ENCODE assay signal across 12 mouse cellular contexts in the genomic region with DNA sequence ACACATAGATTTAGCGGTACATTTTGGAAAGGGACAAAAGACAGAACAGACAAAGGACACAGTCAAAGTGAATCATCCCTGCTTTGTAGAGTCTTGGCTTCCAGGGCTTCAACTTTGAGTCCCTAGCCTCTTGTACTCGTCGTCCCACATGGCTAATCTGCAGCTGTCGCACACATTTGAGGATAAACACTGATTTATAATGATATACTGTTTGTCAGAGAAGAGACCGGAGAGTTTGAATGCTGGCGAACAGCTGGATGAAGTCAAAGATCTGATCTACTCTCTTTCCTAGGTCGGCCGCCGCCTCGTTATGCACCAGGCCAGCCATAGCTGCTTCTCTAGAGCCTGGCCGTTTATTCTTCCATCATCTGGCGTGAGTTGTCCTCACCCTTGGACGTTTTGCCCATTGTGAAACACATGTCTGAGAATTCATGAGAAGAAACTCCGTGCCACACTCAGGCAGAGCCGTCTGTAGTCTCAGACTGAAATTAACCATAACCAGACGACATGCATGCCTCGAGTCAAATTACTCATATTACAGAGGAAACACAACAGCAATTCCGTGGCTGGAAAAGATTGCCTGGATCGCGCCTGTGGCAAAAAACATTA.
A peak's percentile ranks its signal among the peaks of the same experiment; 100 is the strongest.
DNase-seq lines count a peak whose midpoint lies in the region; ATAC-seq and TF ChIP-seq lines count a peak whose summit lies in the region.
"Had no signal": no experiment of that assay in that cellular context is flagged by ENCODE, and none has a peak within 500 bp of the region (broad histone marks: within the 10 kb centered on the region; RNA-seq: fewer than 3 reads in every experiment).

No protein-coding gene starts in this region.

- H3K9ac ChIP-seq in lung, embryonic 14.5 days: no peak overlapping the region
- 0 out of 2 replicates have a peak overlapping the region, but pooled peaks have one; percentile 11 for H3K9ac ChIP-seq in embryonic facial prominence, embryonic 14.5 days (ENCODE audit: low read depth, low read length)
- H3K9ac ChIP-seq: lung, embryonic 15.5 days had no signal

- 49% methylated on average over 20 of the region's 20 CpGs for WGBS in lung, embryonic 14.5 days
- WGBS in embryonic facial prominence, embryonic 14.5 days: 33% methylated on average over 20 of the region's 20 CpGs

- no peaks in the 10 kb centered on the region for H3K36me3 ChIP-seq in lung, embryonic 14.5 days (ENCODE audit: insufficient read depth)
- no peaks in the 10 kb centered on the region for H3K36me3 ChIP-seq in embryonic facial prominence, embryonic 14.5 days (ENCODE audit: control insufficient read depth, insufficient read depth, low read length)
- H3K36me3 ChIP-seq in myocyte (ENCODE audit: control insufficient read depth, insufficient read depth): no peaks in the 10 kb centered on the region
- H3K36me3 ChIP-seq: lung, embryonic 15.5 days had no signal

- DNase-seq in lung, embryonic 14.5 days: peak; percentile 23
- no peak for DNase-seq in lung, postnatal 14 days
- peak; percentile 48 for DNase-seq in embryo, embryonic 11 days
- DNase-seq in embryonic facial prominence, embryonic 14.5 days (ENCODE audit: low spot score): peak; percentile 81
- no peak for DNase-seq in ovary, adult 18-20 months (ENCODE audit: low spot score)
- DNase-seq: cerebellum, adult 18-20 months; heart, postnatal 10 days had no signal

- no peak overlapping the region for H3K4me3 ChIP-seq in lung, embryonic 14.5 days (ENCODE audit: low read depth, low read length)
- H3K4me3 ChIP-seq in embryonic facial prominence, embryonic 14.5 days (ENCODE audit: low read depth, low read length): no peak overlapping the region
- H3K4me3 ChIP-seq in myocyte: no peak overlapping the region
- H3K4me3 ChIP-seq: layer of hippocampus, adult 2 months; lung, embryonic 15.5 days had no signal

- no peaks in the 10 kb centered on the region for H3K27me3 ChIP-seq in lung, embryonic 14.5 days (ENCODE audit: insufficient read depth, low read length)
- no peaks in the 10 kb centered on the region; the same call in 1 of the 2 replicates for H3K27me3 ChIP-seq in embryonic facial prominence, embryonic 14.5 days (replicated peaks; ENCODE audit: control insufficient read depth, insufficient read depth, low read length)
- no peaks in the 10 kb centered on the region for H3K27me3 ChIP-seq in myocyte (ENCODE audit: control insufficient read depth, insufficient read depth, insufficient read length)
- H3K27me3 ChIP-seq: lung, embryonic 15.5 days had no signal

- H3K4me1 ChIP-seq in lung, embryonic 14.5 days (ENCODE audit: insufficient read depth): no peaks in the 10 kb centered on the region
- H3K4me1 ChIP-seq in embryonic facial prominence, embryonic 14.5 days (ENCODE audit: control insufficient read depth, insufficient read depth, low read length): peaks cover 14% of the 10 kb centered on the region; the same call in 1 of the 2 replicates
- H3K4me1 ChIP-seq: lung, embryonic 15.5 days had no signal

- no peak overlapping the region for H3ac ChIP-seq in myocyte (ENCODE audit: control insufficient read depth, insufficient read length)

- TF ChIP-seq POLR2A in myocyte (IDR thresholded peaks at IDR 0.05; ENCODE audit: insufficient read length, low read depth): no peak

- no peak overlapping the region for H3K4me2 ChIP-seq in lung, embryonic 14.5 days
- peak overlapping the region; percentile 33; the same call in 1 of the 2 replicates for H3K4me2 ChIP-seq in embryonic facial prominence, embryonic 14.5 days (ENCODE audit: low read depth, low read length)
- peak overlapping the region; percentile 36 for H3K4me2 ChIP-seq in myocyte (ENCODE audit: low read depth)
- H3K4me2 ChIP-seq: lung, embryonic 15.5 days had no signal

- H3K27ac ChIP-seq in lung, embryonic 14.5 days (ENCODE audit: low read depth): no peak overlapping the region
- H3K27ac ChIP-seq in embryonic facial prominence, embryonic 14.5 days (replicated peaks; ENCODE audit: low read depth, low read length): peak overlapping the region; percentile 48
- H3K27ac ChIP-seq: layer of hippocampus, adult 2 months; lung, embryonic 15.5 days had no signal

- no peak for ATAC-seq in lung, embryonic 14.5 days (ENCODE audit: insufficient read depth)
- ATAC-seq in embryonic facial prominence, embryonic 14.5 days (ENCODE audit: low read depth): peak; percentile 62; the same call in 1 of the 2 replicates
- no peak for ATAC-seq in megakaryocyte, adult 5-6 weeks (ENCODE audit: poor library complexity, severe bottlenecking)
- ATAC-seq: midbrain, embryonic 16.5 days had no signal

- TF ChIP-seq CTCF in lung, embryonic 14.5 days (IDR thresholded peaks at IDR 0.05; ENCODE audit: low read depth): no peak

- H3K79me2 ChIP-seq in myocyte (ENCODE audit: control insufficient read depth, insufficient read depth): no peaks in the 10 kb centered on the region

- H3K9me3 ChIP-seq in lung, embryonic 14.5 days (ENCODE audit: low read depth, low read length): no peaks in the 10 kb centered on the region
- H3K9me3 ChIP-seq in embryonic facial prominence, embryonic 14.5 days (ENCODE audit: control insufficient read depth, low read length): no peaks in the 10 kb centered on the region
- H3K9me3 ChIP-seq: lung, embryonic 15.5 days had no signal

TF ChIP-seq in myocyte, 11 proteins besides CTCF, POLR2A, EP300 and RAD21:
- TF ChIP-seq SRF (IDR thresholded peaks at IDR 0.05; ENCODE audit: control insufficient read depth, insufficient read length, low read depth) (no peak), TCF12 (IDR thresholded peaks at IDR 0.05; ENCODE audit: insufficient read depth, poor library complexity, severe bottlenecking) (no peak), E2F4 (IDR thresholded peaks at IDR 0.05; ENCODE audit: insufficient read depth) (no peak)
TF ChIP-seq in myocyte: peak in this region for 0.

Comparison
In these comparisons a context has a peak if more than half of its experiments do, and no peak if none do; other contexts are left out.
1. DNase-seq: peak in lung, embryonic 14.5 days (single experiment), embryo, embryonic 11 days (single experiment) and embryonic facial prominence, embryonic 14.5 days (single experiment); none in lung, postnatal 14 days (single experiment) and ovary, adult 18-20 months (single experiment).